Mouse (Mus musculus): Measurements from ENCODE around the gene Pald1. TPM values are rescaled to one million over a fixed set of nuclear protein-coding genes. Genes with fewer than 3 reads are reported as not detected.

The Pald1 gene
- total RNA-seq, 2 experiments from 2014 or later: 38.1 to 38.9 TPM

GRCm38 (mm10) chr10:61327545-61327944, 55.8 kb downstream of the Pald1 start:
- no peak for DNase-seq

- no peak for DNase-seq
Observed at GRCm38 (mm10) chr10:61325782-61326328, 57.5 kb downstream of the Pald1 start.

GRCm38 (mm10) chr10:61324717-61325116, 58.6 kb downstream of the Pald1 start:
- peak; percentile 47 for DNase-seq

GRCm38 (mm10) chr10:61318527-61318926, 64.8 kb downstream of the Pald1 start:
- no peak for DNase-seq

- DNase-seq: no peak
Observed at GRCm38 (mm10) chr10:61315324-61315880, 67.9 kb downstream of the Pald1 start.

GRCm38 (mm10) chr10:61313750-61314149, 69.6 kb downstream of the Pald1 start:
- no peak for DNase-seq

- no peak for DNase-seq
Observed at GRCm38 (mm10) chr10:61312754-61313153, 70.6 kb downstream of the Pald1 start.

- peak; percentile 42 for DNase-seq
Observed at GRCm38 (mm10) chr10:61312159-61312558, 71.2 kb downstream of the Pald1 start.

GRCm38 (mm10) chr10:61308706-61309320, 74.5 kb downstream of the Pald1 start:
- no peak for DNase-seq

- DNase-seq: no peak
Observed at GRCm38 (mm10) chr10:61305928-61306590, 77.3 kb downstream of the Pald1 start.

GRCm38 (mm10) chr10:61304046-61304445, 79.3 kb downstream of the Pald1 start:
- DNase-seq: no peak

- no peak for DNase-seq
Observed at GRCm38 (mm10) chr10:61300996-61301395, 82.3 kb downstream of the Pald1 start.

- DNase-seq: no peak
Observed at GRCm38 (mm10) chr10:61297477-61297876, 85.9 kb downstream of the Pald1 start, which contains the start of gene Prf1. Prf1 (plus strand) TSS chr10:61297833.

GRCm38 (mm10) chr10:61296713-61297445, 86.5 kb downstream of the Pald1 start:
- DNase-seq: peak; percentile 60

GRCm38 (mm10) chr10:61294242-61294641, 89.1 kb downstream of the Pald1 start:
- DNase-seq: no peak

- DNase-seq: no peak
Observed at GRCm38 (mm10) chr10:61290479-61290878, 92.9 kb downstream of the Pald1 start.

- no peak for DNase-seq
Observed at GRCm38 (mm10) chr10:61290016-61290415, 93.3 kb downstream of the Pald1 start.

- peak; percentile 46 for DNase-seq
Observed at GRCm38 (mm10) chr10:61286246-61286645, 97.1 kb downstream of the Pald1 start.

GRCm38 (mm10) chr10:61285271-61285670, 98.1 kb downstream of the Pald1 start:
- DNase-seq: peak; percentile 73

- no peak for DNase-seq
Observed at GRCm38 (mm10) chr10:61284309-61284708, 99.0 kb downstream of the Pald1 start.

- no peak for DNase-seq
Observed at GRCm38 (mm10) chr10:61281115-61281514, 102.2 kb downstream of the Pald1 start.

GRCm38 (mm10) chr10:61277918-61278674, 105.2 kb downstream of the Pald1 start:
- peak; percentile 76 for DNase-seq
